Mouse (Mus musculus): ENCODE results near the gene Atoh8. TPM values are rescaled to one million over a fixed set of nuclear protein-coding genes. Genes with fewer than 3 reads are reported as not detected.

The Atoh8 gene
- polyA plus RNA-seq, 1 experiment: 34.4 TPM

- H3K4me3 ChIP-seq (ENCODE audit: insufficient read depth, poor library complexity, severe bottlenecking): no peak overlapping the region
- TF ChIP-seq USF1 (IDR thresholded peaks at IDR 0.05; ENCODE audit: low read depth) (no peak), MYOD1 (IDR thresholded peaks at IDR 0.05; ENCODE audit: control insufficient read depth, insufficient read length, low read depth) (no peak), MYOG (IDR thresholded peaks at IDR 0.05; ENCODE audit: control insufficient read depth, extremely low read depth, insufficient read length) (no peak), CEBPB (IDR thresholded peaks at IDR 0.05; ENCODE audit: low read depth) (no peak), MAX (IDR thresholded peaks at IDR 0.05) (no peak), FOSL1 (IDR thresholded peaks at IDR 0.05; ENCODE audit: insufficient read depth, low read length, poor library complexity, severe bottlenecking) (no peak), CTCF (IDR thresholded peaks at IDR 0.05; ENCODE audit: control insufficient read depth, insufficient read depth, insufficient read length) (no peak)
- no peaks in the 10 kb centered on the region for H3K36me3 ChIP-seq (ENCODE audit: control insufficient read depth, insufficient read depth)
- no peaks in the 10 kb centered on the region for H3K27me3 ChIP-seq (ENCODE audit: control insufficient read depth, insufficient read depth, insufficient read length)
- peak overlapping the region; percentile 5 for H3ac ChIP-seq (ENCODE audit: control insufficient read depth, insufficient read length, low read depth)
- no peaks in the 10 kb centered on the region for H3K79me3 ChIP-seq (ENCODE audit: low read depth)
- no peaks in the 10 kb centered on the region for H3K79me2 ChIP-seq (ENCODE audit: control insufficient read depth, insufficient read depth)
Observed at GRCm38 (mm10) chr6:72244569-72245285, 9.3 kb upstream of the Atoh8 start.

- Histone ChIP-seq H3K79me2 (ENCODE audit: control insufficient read depth, insufficient read depth) (no peaks in the 10 kb centered on the region), H3K4me3 (ENCODE audit: insufficient read depth, poor library complexity, severe bottlenecking) (no peak overlapping the region), H3K79me3 (ENCODE audit: low read depth) (no peaks in the 10 kb centered on the region), H3K36me3 (ENCODE audit: control insufficient read depth, insufficient read depth) (no peaks in the 10 kb centered on the region), H3ac (ENCODE audit: control insufficient read depth, insufficient read length, low read depth) (no peak overlapping the region), H3K27me3 (ENCODE audit: control insufficient read depth, insufficient read depth, insufficient read length) (no peaks in the 10 kb centered on the region)
- TF ChIP-seq MYOD1 (IDR thresholded peaks at IDR 0.05; ENCODE audit: control insufficient read depth, insufficient read length, low read depth) (peak; percentile 13), MYOG (IDR thresholded peaks at IDR 0.05; ENCODE audit: control insufficient read depth, extremely low read depth, insufficient read length) (no peak)
Observed at GRCm38 (mm10) chr6:72244144-72244549, 8.8 kb upstream of the Atoh8 start.

GRCm38 (mm10) chr6:72242532-72243320 lies 7.3 kb upstream of the Atoh8 start:
- Histone ChIP-seq H3ac (ENCODE audit: control insufficient read depth, insufficient read length, low read depth) (no peak overlapping the region), H3K36me3 (ENCODE audit: control insufficient read depth, insufficient read depth) (no peaks in the 10 kb centered on the region), H3K79me2 (ENCODE audit: control insufficient read depth, insufficient read depth) (no peaks in the 10 kb centered on the region), H3K27me3 (ENCODE audit: control insufficient read depth, insufficient read depth, insufficient read length) (no peaks in the 10 kb centered on the region), H3K79me3 (ENCODE audit: low read depth) (no peaks in the 10 kb centered on the region), H3K4me3 (ENCODE audit: insufficient read depth, poor library complexity, severe bottlenecking) (no peak overlapping the region)
- TF ChIP-seq CEBPB (IDR thresholded peaks at IDR 0.05; ENCODE audit: low read depth): no peak
- no peak for TF ChIP-seq USF1 (IDR thresholded peaks at IDR 0.05; ENCODE audit: low read depth)
- no peak for TF ChIP-seq MYOG (IDR thresholded peaks at IDR 0.05; ENCODE audit: control insufficient read depth, extremely low read depth, insufficient read length)
- no peak for TF ChIP-seq MYOD1 (IDR thresholded peaks at IDR 0.05; ENCODE audit: control insufficient read depth, insufficient read length, low read depth)
- no peak for TF ChIP-seq CTCF (IDR thresholded peaks at IDR 0.05; ENCODE audit: control insufficient read depth, insufficient read depth, insufficient read length)
- TF ChIP-seq FOSL1 (IDR thresholded peaks at IDR 0.05; ENCODE audit: insufficient read depth, low read length, poor library complexity, severe bottlenecking): no peak
- TF ChIP-seq MAX (IDR thresholded peaks at IDR 0.05): no peak

GRCm38 (mm10) chr6:72241843-72242154 lies 6.4 kb upstream of the Atoh8 start:
- H3K79me2 ChIP-seq (ENCODE audit: control insufficient read depth, insufficient read depth): no peaks in the 10 kb centered on the region
- no peak overlapping the region for H3ac ChIP-seq (ENCODE audit: control insufficient read depth, insufficient read length, low read depth)
- no peaks in the 10 kb centered on the region for H3K79me3 ChIP-seq (ENCODE audit: low read depth)
- H3K4me3 ChIP-seq (ENCODE audit: insufficient read depth, poor library complexity, severe bottlenecking): no peak overlapping the region
- no peaks in the 10 kb centered on the region for H3K27me3 ChIP-seq (ENCODE audit: control insufficient read depth, insufficient read depth, insufficient read length)
- TF ChIP-seq CTCF (IDR thresholded peaks at IDR 0.05; ENCODE audit: control insufficient read depth, insufficient read depth, insufficient read length): no peak
- TF ChIP-seq MAX (IDR thresholded peaks at IDR 0.05): no peak
- TF ChIP-seq FOSL1 (IDR thresholded peaks at IDR 0.05; ENCODE audit: insufficient read depth, low read length, poor library complexity, severe bottlenecking): no peak
- TF ChIP-seq USF1 (IDR thresholded peaks at IDR 0.05; ENCODE audit: low read depth): no peak
- TF ChIP-seq MYOD1 (IDR thresholded peaks at IDR 0.05; ENCODE audit: control insufficient read depth, insufficient read length, low read depth): no peak
- TF ChIP-seq MYOG (IDR thresholded peaks at IDR 0.05; ENCODE audit: control insufficient read depth, extremely low read depth, insufficient read length): no peak
- no peak for TF ChIP-seq CEBPB (IDR thresholded peaks at IDR 0.05; ENCODE audit: low read depth)
- no peaks in the 10 kb centered on the region for H3K36me3 ChIP-seq (ENCODE audit: control insufficient read depth, insufficient read depth)

GRCm38 (mm10) chr6:72241133-72241842 lies 5.9 kb upstream of the Atoh8 start:
- H3K79me3 ChIP-seq (ENCODE audit: low read depth): no peaks in the 10 kb centered on the region
- TF ChIP-seq MYOD1 (IDR thresholded peaks at IDR 0.05; ENCODE audit: control insufficient read depth, insufficient read length, low read depth) (no peak), MYOG (IDR thresholded peaks at IDR 0.05; ENCODE audit: control insufficient read depth, extremely low read depth, insufficient read length) (no peak), MAX (IDR thresholded peaks at IDR 0.05) (no peak), FOSL1 (IDR thresholded peaks at IDR 0.05; ENCODE audit: insufficient read depth, low read length, poor library complexity, severe bottlenecking) (no peak), CEBPB (IDR thresholded peaks at IDR 0.05; ENCODE audit: low read depth) (no peak), CTCF (IDR thresholded peaks at IDR 0.05; ENCODE audit: control insufficient read depth, insufficient read depth, insufficient read length) (no peak), USF1 (IDR thresholded peaks at IDR 0.05; ENCODE audit: low read depth) (no peak)
- H3K27me3 ChIP-seq (ENCODE audit: control insufficient read depth, insufficient read depth, insufficient read length): no peaks in the 10 kb centered on the region
- H3K79me2 ChIP-seq (ENCODE audit: control insufficient read depth, insufficient read depth): no peaks in the 10 kb centered on the region
- H3K36me3 ChIP-seq (ENCODE audit: control insufficient read depth, insufficient read depth): no peaks in the 10 kb centered on the region
- H3K4me3 ChIP-seq (ENCODE audit: insufficient read depth, poor library complexity, severe bottlenecking): no peak overlapping the region
- H3ac ChIP-seq (ENCODE audit: control insufficient read depth, insufficient read length, low read depth): no peak overlapping the region
